Mouse (Mus musculus): ENCODE results near the gene Cpeb4. TPM values are rescaled to one million over a fixed set of nuclear protein-coding genes. Genes with fewer than 3 reads are reported as not detected.
"Not testable (repeated sequence)": the region's sequence is repeated elsewhere in the genome, so short reads cannot be mapped to it uniquely, and the experiment has no call there.

The Cpeb4 gene
- polyA plus RNA-seq, 1 experiment from 2014 or later, result 5.9 TPM

DNA sequence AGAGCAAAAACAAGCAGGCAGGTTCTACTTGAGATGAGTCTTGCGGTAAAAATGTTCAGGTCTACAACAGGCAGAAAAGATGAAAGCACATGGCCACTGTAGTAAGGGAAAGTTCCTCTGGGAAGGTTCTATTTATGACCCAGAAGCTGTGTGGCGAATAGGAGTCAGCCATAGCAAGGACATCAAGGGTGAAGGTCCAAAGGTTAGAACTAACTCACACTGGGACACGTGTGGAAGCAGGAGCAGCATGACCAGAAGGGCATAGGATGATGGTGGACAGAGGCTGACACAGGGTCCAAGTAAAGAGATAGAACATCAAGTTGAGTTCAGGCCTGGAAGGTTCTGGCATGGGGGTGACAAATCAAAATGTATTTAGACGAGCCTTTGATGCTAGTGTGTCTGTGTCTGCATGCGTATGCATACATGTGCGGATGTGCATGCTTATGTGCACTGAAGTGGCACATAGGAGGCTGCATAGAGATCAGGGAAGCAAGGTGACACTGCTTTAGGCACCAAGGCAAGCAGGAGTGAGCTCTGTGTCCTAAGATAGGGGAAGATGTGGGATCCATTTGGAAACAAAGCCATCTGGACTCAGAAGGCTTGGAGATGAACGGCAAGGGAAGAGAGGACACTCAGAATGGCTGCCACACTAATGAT, 28.7 kb upstream of the Cpeb4 start:
- no peaks in the 10 kb centered on the region for H3K36me3 ChIP-seq (ENCODE audit: control insufficient read depth, insufficient read depth)
- no peak overlapping the region for H3K27ac ChIP-seq (ENCODE audit: low read length)
- 79% methylated on average over 7 of the region's 7 CpGs for WGBS
- ATAC-seq (replicated peaks; ENCODE audit: extremely low read depth, insufficient read depth, low FRiP score), result no peak
- H3K9ac ChIP-seq (ENCODE audit: low read length), result no peak overlapping the region
- no peaks in the 10 kb centered on the region for H3K27me3 ChIP-seq (ENCODE audit: control insufficient read depth, insufficient read depth, low read length)
- H3K4me2 ChIP-seq (ENCODE audit: low read depth, low read length), result no peak overlapping the region
- H3K4me1 ChIP-seq (ENCODE audit: control insufficient read depth, insufficient read depth, low read length), result peaks cover 13% of the 10 kb centered on the region
- no peak overlapping the region for H3K4me3 ChIP-seq (ENCODE audit: low read length)
- no peaks in the 10 kb centered on the region for H3K9me3 ChIP-seq (replicated peaks; ENCODE audit: control insufficient read depth, low read length)

DNA sequence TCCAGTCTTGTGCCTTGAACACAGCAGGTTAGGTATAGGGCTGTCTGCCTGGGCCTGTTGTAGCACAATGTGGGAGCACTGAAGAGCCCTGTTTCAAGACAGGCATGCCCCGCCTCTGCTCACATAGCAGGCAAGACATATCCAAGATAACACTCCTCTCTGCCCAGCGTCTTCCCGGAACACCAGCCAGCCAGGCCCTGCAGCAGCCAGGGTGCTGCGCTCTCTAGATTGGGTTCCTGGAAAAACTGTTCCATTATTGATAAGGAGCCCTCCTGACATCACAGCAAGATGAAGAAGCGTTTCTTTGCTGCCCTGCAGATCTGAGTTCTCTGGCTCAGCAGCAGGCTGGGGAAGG, 28.2 kb upstream of the Cpeb4 start:
- no peak overlapping the region for H3K27ac ChIP-seq (ENCODE audit: low read length)
- H3K36me3 ChIP-seq (ENCODE audit: control insufficient read depth, insufficient read depth), result no peaks in the 10 kb centered on the region
- 0 out of 2 replicates have a peak, but pooled peaks have one; percentile 6 for ATAC-seq (replicated peaks; ENCODE audit: extremely low read depth, insufficient read depth, low FRiP score)
- 26% methylated on average over 5 of the region's 5 CpGs for WGBS
- no peak overlapping the region for H3K9ac ChIP-seq (ENCODE audit: low read length)
- H3K27me3 ChIP-seq (ENCODE audit: control insufficient read depth, insufficient read depth, low read length), result no peaks in the 10 kb centered on the region
- H3K4me3 ChIP-seq (ENCODE audit: low read length), result no peak overlapping the region
- H3K4me1 ChIP-seq (ENCODE audit: control insufficient read depth, insufficient read depth, low read length), result peaks cover 8% of the 10 kb centered on the region
- H3K4me2 ChIP-seq (ENCODE audit: low read depth, low read length), result no peak overlapping the region
- H3K9me3 ChIP-seq (replicated peaks; ENCODE audit: control insufficient read depth, low read length), result no peaks in the 10 kb centered on the region

DNA sequence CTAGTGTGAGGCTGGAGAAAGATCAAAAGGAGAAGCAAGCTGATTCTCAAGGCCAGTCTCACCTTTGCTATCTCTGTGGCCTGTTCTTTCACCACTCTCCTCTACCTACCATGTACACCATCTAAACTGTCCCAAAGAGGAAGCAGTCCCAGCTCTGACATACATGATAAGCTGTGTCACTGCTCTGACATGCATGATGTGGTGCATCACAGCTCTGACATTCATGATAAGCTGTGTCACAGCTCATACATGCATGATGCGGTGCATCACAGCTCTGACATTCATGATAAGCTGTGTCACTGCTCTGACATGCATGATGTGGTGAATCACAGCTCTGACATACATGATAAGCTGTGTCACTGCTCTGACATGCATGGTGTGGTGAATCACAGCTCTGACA, 26.9 kb upstream of the Cpeb4 start:
- H3K9me3 ChIP-seq (replicated peaks; ENCODE audit: control insufficient read depth, low read length); H3K27me3 ChIP-seq (ENCODE audit: control insufficient read depth, insufficient read depth, low read length); H3K36me3 ChIP-seq (ENCODE audit: control insufficient read depth, insufficient read depth); H3K4me1 ChIP-seq (ENCODE audit: control insufficient read depth, insufficient read depth, low read length); H3K4me3 ChIP-seq (ENCODE audit: low read length); H3K4me2 ChIP-seq (ENCODE audit: low read depth, low read length); ATAC-seq (replicated peaks; ENCODE audit: extremely low read depth, insufficient read depth, low FRiP score); H3K27ac ChIP-seq (ENCODE audit: low read length); H3K9ac ChIP-seq (ENCODE audit: low read length): not testable (repeated sequence)
- 87% methylated on average over 1 of the region's 1 CpGs for WGBS

DNA sequence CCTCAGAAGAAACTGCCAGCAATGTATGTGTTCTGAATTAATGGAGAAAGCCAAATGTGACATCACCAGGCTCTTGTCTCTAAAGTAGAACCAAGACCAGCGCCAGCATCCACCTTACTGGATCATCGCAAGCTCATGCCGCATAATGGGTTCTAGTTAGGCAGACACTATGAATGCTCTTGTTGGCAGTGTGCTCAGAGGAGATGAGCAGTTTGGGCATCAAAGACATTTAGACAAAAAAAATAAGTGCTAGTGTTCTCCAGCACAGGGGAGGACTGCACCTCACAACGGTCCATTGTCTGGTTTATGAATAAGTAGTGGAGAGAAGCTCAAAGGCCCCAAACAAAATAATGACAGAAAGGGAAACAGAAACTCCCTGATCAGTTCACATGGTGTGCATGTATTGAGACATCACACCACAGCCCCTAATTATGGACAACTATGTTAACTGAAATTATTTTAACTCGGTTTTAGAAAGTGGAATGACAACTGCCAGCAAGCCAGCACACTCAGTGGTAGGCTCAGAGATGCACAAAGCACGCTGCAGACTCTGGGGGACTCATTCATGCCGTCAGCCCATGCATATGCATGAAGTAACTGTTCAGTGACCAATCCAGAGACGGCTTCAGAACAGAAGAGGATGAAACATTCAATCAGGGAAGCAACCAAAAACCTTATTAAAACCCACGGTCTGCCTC, 25.1 kb upstream of the Cpeb4 start:
- H3K4me2 ChIP-seq (ENCODE audit: low read depth, low read length), result no peak overlapping the region
- no peaks in the 10 kb centered on the region for H3K36me3 ChIP-seq (ENCODE audit: control insufficient read depth, insufficient read depth)
- H3K9ac ChIP-seq (ENCODE audit: low read length), result no peak overlapping the region
- no peak overlapping the region for H3K4me3 ChIP-seq (ENCODE audit: low read length)
- 75% methylated on average over 9 of the region's 9 CpGs for WGBS
- H3K27me3 ChIP-seq (ENCODE audit: control insufficient read depth, insufficient read depth, low read length), result no peaks in the 10 kb centered on the region
- ATAC-seq (replicated peaks; ENCODE audit: extremely low read depth, insufficient read depth, low FRiP score), result no peak
- peaks cover 8% of the 10 kb centered on the region; the same call in 1 of the 2 replicates for H3K4me1 ChIP-seq (ENCODE audit: control insufficient read depth, insufficient read depth, low read length)
- H3K27ac ChIP-seq (ENCODE audit: low read length), result no peak overlapping the region
- H3K9me3 ChIP-seq (replicated peaks; ENCODE audit: control insufficient read depth, low read length), result no peaks in the 10 kb centered on the region

DNA sequence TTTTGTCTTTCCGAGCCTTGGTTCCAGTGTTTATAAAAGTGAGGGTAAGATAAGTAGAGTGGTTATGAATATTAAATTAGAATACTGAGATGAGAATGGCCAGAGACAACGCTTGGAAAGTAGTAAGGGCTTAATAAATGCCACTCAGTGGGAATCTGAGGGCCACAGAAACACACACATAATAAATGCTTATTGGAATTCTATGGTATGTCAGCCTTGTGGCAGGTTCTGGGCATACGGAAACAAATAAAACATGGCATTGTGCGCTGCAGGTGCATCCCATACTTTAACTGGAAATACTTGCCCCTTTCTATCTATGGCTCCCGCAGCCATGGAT, 24.6 kb upstream of the Cpeb4 start:
- no peak for ATAC-seq (replicated peaks; ENCODE audit: extremely low read depth, insufficient read depth, low FRiP score)
- 92% methylated on average over 5 of the region's 5 CpGs for WGBS
- Histone ChIP-seq H3K4me2 (ENCODE audit: low read depth, low read length) (no peak overlapping the region), H3K36me3 (ENCODE audit: control insufficient read depth, insufficient read depth) (no peaks in the 10 kb centered on the region), H3K9me3 (replicated peaks; ENCODE audit: control insufficient read depth, low read length) (no peaks in the 10 kb centered on the region), H3K4me1 (ENCODE audit: control insufficient read depth, insufficient read depth, low read length) (peaks cover 8% of the 10 kb centered on the region; the same call in 1 of the 2 replicates), H3K27me3 (ENCODE audit: control insufficient read depth, insufficient read depth, low read length) (no peaks in the 10 kb centered on the region), H3K27ac (ENCODE audit: low read length) (no peak overlapping the region), H3K9ac (ENCODE audit: low read length) (no peak overlapping the region), H3K4me3 (ENCODE audit: low read length) (no peak overlapping the region)

DNA sequence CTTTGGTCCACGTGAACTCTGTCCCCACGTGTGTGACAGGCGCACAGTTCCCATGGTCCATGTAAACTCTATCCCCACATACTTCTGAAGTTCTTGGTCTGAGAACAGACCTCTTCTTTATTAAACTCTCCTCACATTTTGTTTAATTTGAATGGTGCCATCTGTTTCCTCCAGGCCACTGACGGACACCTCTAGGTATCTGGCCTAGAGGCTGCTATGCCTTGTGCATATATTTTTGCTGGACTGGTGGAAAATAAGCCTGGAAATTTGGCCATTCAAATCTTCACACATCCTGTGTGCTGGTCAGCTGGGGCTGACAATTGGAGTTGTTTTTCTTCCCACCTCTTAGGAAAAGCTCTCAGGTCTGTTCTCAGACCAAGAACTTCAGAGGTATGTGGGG, 23.3 kb upstream of the Cpeb4 start:
- Histone ChIP-seq H3K4me3 (ENCODE audit: low read length) (no peak overlapping the region), H3K9ac (ENCODE audit: low read length) (no peak overlapping the region), H3K27me3 (ENCODE audit: control insufficient read depth, insufficient read depth, low read length) (no peaks in the 10 kb centered on the region), H3K9me3 (replicated peaks; ENCODE audit: control insufficient read depth, low read length) (no peaks in the 10 kb centered on the region), H3K27ac (ENCODE audit: low read length) (no peak overlapping the region), H3K4me1 (ENCODE audit: control insufficient read depth, insufficient read depth, low read length) (peaks cover 8% of the 10 kb centered on the region; the same call in 1 of the 2 replicates), H3K36me3 (ENCODE audit: control insufficient read depth, insufficient read depth) (no peaks in the 10 kb centered on the region), H3K4me2 (ENCODE audit: low read depth, low read length) (no peak overlapping the region)
- 78% methylated on average over 4 of the region's 4 CpGs for WGBS
- ATAC-seq (replicated peaks; ENCODE audit: extremely low read depth, insufficient read depth, low FRiP score), result no peak

DNA sequence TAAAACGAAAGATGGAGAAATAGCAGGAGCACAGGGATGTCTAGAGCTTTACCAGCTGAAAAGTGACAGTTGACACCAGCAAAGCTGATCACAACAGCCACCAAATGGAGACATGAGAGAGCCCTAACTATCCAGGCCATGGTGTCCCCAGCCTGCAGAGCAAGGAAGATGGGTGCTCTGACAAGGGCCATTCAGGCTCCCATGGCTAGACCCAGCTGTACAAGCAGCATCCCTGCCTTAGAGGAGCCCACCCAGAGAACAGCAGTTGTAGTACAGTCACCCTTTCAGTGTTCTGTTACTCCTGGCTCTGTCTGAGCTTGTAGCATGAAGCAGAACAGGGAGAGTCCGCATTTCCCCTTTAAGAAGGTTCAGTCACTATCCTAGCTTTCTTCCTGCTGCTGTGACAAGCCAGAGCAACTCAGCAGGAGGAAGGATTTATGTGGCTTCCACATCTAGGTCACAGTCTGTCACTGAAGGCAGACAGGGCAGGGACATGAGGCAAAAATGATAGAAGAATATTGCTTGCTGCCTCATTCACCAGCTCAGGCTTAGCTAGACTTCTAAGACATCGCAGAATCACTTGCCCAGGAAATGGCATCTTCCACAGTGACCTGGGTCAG, 21.7 kb upstream of the Cpeb4 start:
- WGBS, result 76% methylated on average over 3 of the region's 3 CpGs
- Histone ChIP-seq H3K27ac (ENCODE audit: low read length) (no peak overlapping the region), H3K36me3 (ENCODE audit: control insufficient read depth, insufficient read depth) (no peaks in the 10 kb centered on the region), H3K9ac (ENCODE audit: low read length) (no peak overlapping the region), H3K9me3 (replicated peaks; ENCODE audit: control insufficient read depth, low read length) (no peaks in the 10 kb centered on the region), H3K4me1 (ENCODE audit: control insufficient read depth, insufficient read depth, low read length) (peaks cover 8% of the 10 kb centered on the region; the same call in 1 of the 2 replicates), H3K4me2 (ENCODE audit: low read depth, low read length) (no peak overlapping the region), H3K27me3 (ENCODE audit: control insufficient read depth, insufficient read depth, low read length) (no peaks in the 10 kb centered on the region), H3K4me3 (ENCODE audit: low read length) (no peak overlapping the region)
- ATAC-seq (replicated peaks; ENCODE audit: extremely low read depth, insufficient read depth, low FRiP score), result no peak

DNA sequence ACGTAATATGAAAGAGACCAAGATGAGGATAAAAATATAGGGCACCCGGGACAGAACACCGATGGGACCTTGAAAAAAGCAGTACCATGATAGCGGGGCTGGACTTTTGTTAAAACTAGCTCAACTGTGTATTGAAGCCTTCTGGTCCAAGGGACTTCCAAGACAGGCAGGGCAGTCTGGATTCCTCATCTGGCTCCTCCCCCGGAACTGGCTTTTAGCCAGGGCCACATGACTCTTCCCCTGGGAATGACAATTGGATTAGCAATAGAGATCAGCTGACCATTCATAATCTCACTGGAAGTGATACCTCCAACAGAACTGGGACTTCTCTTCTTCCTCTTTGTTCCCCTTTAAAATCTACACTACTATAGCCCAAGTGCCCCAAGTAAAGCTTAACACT, 21.0 kb upstream of the Cpeb4 start:
- Histone ChIP-seq H3K4me1 (ENCODE audit: control insufficient read depth, insufficient read depth, low read length) (peaks cover 8% of the 10 kb centered on the region; the same call in 1 of the 2 replicates), H3K27me3 (ENCODE audit: control insufficient read depth, insufficient read depth, low read length) (no peaks in the 10 kb centered on the region), H3K36me3 (ENCODE audit: control insufficient read depth, insufficient read depth) (no peaks in the 10 kb centered on the region), H3K4me3 (ENCODE audit: low read length) (no peak overlapping the region), H3K4me2 (ENCODE audit: low read depth, low read length) (no peak overlapping the region), H3K9me3 (replicated peaks; ENCODE audit: control insufficient read depth, low read length) (no peaks in the 10 kb centered on the region), H3K9ac (ENCODE audit: low read length) (no peak overlapping the region), H3K27ac (ENCODE audit: low read length) (no peak overlapping the region)
- WGBS, result 78% methylated on average over 5 of the region's 5 CpGs
- no peak for ATAC-seq (replicated peaks; ENCODE audit: extremely low read depth, insufficient read depth, low FRiP score)
